Mouse (Mus musculus): ENCODE data around the gene Catsperg1.

- TF ChIP-seq CTCF (IDR thresholded peaks at IDR 0.05; ENCODE audit: low read depth, low read length) (no peak), POLR2A (IDR thresholded peaks at IDR 0.05; ENCODE audit: insufficient read depth, low read length) (no peak), EP300 (IDR thresholded peaks at IDR 0.05; ENCODE audit: insufficient read depth, low read depth, low read length) (no peak)
Observed at GRCm38 (mm10) chr7:29211415-29212198, 2.2 kb downstream of the Catsperg1 start.
